Mouse (Mus musculus) CH12.LX (cell line): ENCODE measurements around the gene Cfap77. TPM values are rescaled to one million over a fixed set of nuclear protein-coding genes. Genes with fewer than 3 reads are reported as not detected.
A peak's percentile ranks its signal among the peaks of the same experiment; 100 is the strongest.

Experiments
- DNase-seq: peaks from one replicate; pipeline ENCODE4 v3.0.0-alpha.2; 2013; ENCODE audit errors: extremely low read depth
- H3K27ac ChIP-seq: 2 replicates; pipeline ENCODE4 v1.5.1; 2012; ENCODE audit warnings: low read depth, mild to moderate bottlenecking, control low read depth, moderate library complexity; ENCODE audit not compliant: insufficient read depth
- H3K27me3 ChIP-seq: replicated peaks from 2 replicates; pipeline ENCODE3; 2012; ENCODE audit warnings: inconsistent platforms
- H3K36me3 ChIP-seq, 2 experiments: replicated peaks in 1 of 2; 2 replicates each; pipeline versions ENCODE3 to v1.6.1; 2012; ENCODE audit warnings: inconsistent platforms in 1 of 2, low read length in 1 of 2, mild to moderate bottlenecking in 1 of 2, mixed read lengths in 1 of 2, moderate library complexity in 1 of 2; ENCODE audit not compliant: control insufficient read depth in 1 of 2, insufficient read depth in 1 of 2
- H3K4me1 ChIP-seq, 2 experiments: 2 replicates each; pipeline ENCODE4 v1.6.1; 2012; ENCODE audit warnings: inconsistent platforms in 1 of 2, moderate library complexity in 1 of 2; ENCODE audit not compliant: insufficient read depth in 2 of 2, control insufficient read depth in 1 of 2
- H3K4me2 ChIP-seq: 2 replicates; pipeline ENCODE4 v1.6.1; 2012; ENCODE audit warnings: low read depth, mild to moderate bottlenecking, control low read depth; ENCODE audit not compliant: poor library complexity, insufficient read depth, severe bottlenecking
- H3K4me3 ChIP-seq, 3 experiments: fragments of 150-350 bp in 1 of 3; sonication (generic) in 1 of 3; replicated peaks in 1 of 3; 2 replicates each; pipeline versions ENCODE3 to v1.5.1; 2011 to 2012; ENCODE audit warnings: low read depth in 2 of 3, low read length in 2 of 3, mild to moderate bottlenecking in 2 of 3, moderate library complexity in 2 of 3, control low read depth in 1 of 3, improper control_type of control experiment in 1 of 3, inconsistent platforms in 1 of 3, mixed read lengths in 1 of 3; ENCODE audit not compliant: poor library complexity in 1 of 3
- H3K79me2 ChIP-seq: replicated peaks from 2 replicates; pipeline ENCODE4 v1.6.1; 2012; ENCODE audit warnings: mild to moderate bottlenecking, moderate library complexity; ENCODE audit not compliant: control insufficient read depth, poor library complexity, insufficient read depth, severe bottlenecking; ENCODE audit errors: extremely low read depth
- H3K9ac ChIP-seq: 2 replicates; pipeline ENCODE4 v1.6.1; 2012; ENCODE audit warnings: low read depth, mild to moderate bottlenecking, control low read depth, moderate library complexity; ENCODE audit not compliant: insufficient read depth
- H3K9me3 ChIP-seq: replicated peaks from 2 replicates; pipeline ENCODE3; 2012; ENCODE audit warnings: low read length, inconsistent platforms, mixed read lengths
- CTCF ChIP-seq, 2 experiments: IDR thresholded peaks in 1 of 2; conservative IDR thresholded peaks in 1 of 2; 2 replicates each; pipeline ENCODE4 v1.5.1; 2011 to 2012; ENCODE audit warnings: low read depth in 2 of 2, low read length in 2 of 2, improper control_type of control experiment in 1 of 2, inconsistent platforms in 1 of 2, mild to moderate bottlenecking in 1 of 2, moderate library complexity in 1 of 2
- ETS1 ChIP-seq: conservative IDR thresholded peaks from 2 replicates; pipeline ENCODE4 v1.6.1; 2012; ENCODE audit warnings: low read depth, mild to moderate bottlenecking, inconsistent platforms, low read length, improper control_type of control experiment, moderate library complexity
- HCFC1 ChIP-seq: IDR thresholded peaks from 2 replicates; pipeline ENCODE4 v1.6.1; 2012; ENCODE audit warnings: low read depth, mild to moderate bottlenecking, inconsistent platforms, low read length, improper control_type of control experiment
- JUND ChIP-seq: conservative IDR thresholded peaks from 2 replicates; pipeline ENCODE4 v1.6.1; 2011; ENCODE audit warnings: low read depth, low read length, improper control_type of control experiment
- MAX ChIP-seq: IDR thresholded peaks from 2 replicates; pipeline ENCODE4 v1.6.1; 2011; ENCODE audit warnings: low read length, improper control_type of control experiment
- MAZ ChIP-seq: IDR thresholded peaks from 2 replicates; pipeline ENCODE4 v1.6.1; 2012; ENCODE audit warnings: low read depth, mild to moderate bottlenecking, inconsistent platforms, low read length, improper control_type of control experiment, moderate library complexity
- MYC ChIP-seq: IDR thresholded peaks from 2 replicates; pipeline ENCODE4 v1.6.1; 2011; ENCODE audit warnings: low read depth, mild to moderate bottlenecking, improper control_type of control experiment, low read length
- NELFE ChIP-seq: IDR thresholded peaks from 2 replicates; pipeline ENCODE4 v1.6.1; 2011; ENCODE audit warnings: low read depth, low read length, improper control_type of control experiment
- NRF1 ChIP-seq: IDR thresholded peaks from 2 replicates; pipeline ENCODE4 v1.6.1; 2014; ENCODE audit warnings: low read depth, mild to moderate bottlenecking, inconsistent platforms, low read length, improper control_type of control experiment, moderate library complexity
- POLR2A ChIP-seq: IDR thresholded peaks from 2 replicates; pipeline ENCODE4 v1.6.1; 2011; ENCODE audit warnings: low read depth, mild to moderate bottlenecking, improper control_type of control experiment, low read length
- POLR2AphosphoS2 ChIP-seq: IDR thresholded peaks from 2 replicates; pipeline ENCODE4 v1.6.1; 2011; ENCODE audit warnings: low read depth, low read length, improper control_type of control experiment
- SMC3 ChIP-seq: IDR thresholded peaks from 2 replicates; pipeline ENCODE4 v1.6.1; 2011; ENCODE audit warnings: low read depth, low read length, improper control_type of control experiment
- TBP ChIP-seq: conservative IDR thresholded peaks from 2 replicates; pipeline ENCODE4 v1.6.1; 2011; ENCODE audit warnings: low read depth, low read length, improper control_type of control experiment
- dilution Hi-C: fragments of 300-500 bp; cut with MboI; formaldehyde crosslinking; loops from 2 replicates; pipeline ENCODE4 v1.14.3; 2020; ENCODE audit warnings: low sequenced_read_pairs; ENCODE audit not compliant: extremely low pct_unique_long_range_greater_than_20kb, extremely low pct_ligation_motif_present
- in situ Hi-C: fragments of 300-500 bp; cut with MboI; formaldehyde crosslinking; loops from 3 replicates; pipeline ENCODE4 v1.14.3; 2019; ENCODE audit warnings: low sequenced_read_pairs, low pct_ligation_motif_present, low pct_unique_long_range_greater_than_20kb, mixed read lengths
- polyA plus RNA-seq: library from polyadenylated mRNA; unstranded; fragments of >175 nt; gene quantifications from 2 replicates; pipeline ENCODE4 v1.2.1, GENCODE M21; 2012; ENCODE audit warnings: low read depth; ENCODE audit not compliant: insufficient read length
- total RNA-seq, 2 experiments: library from RNA; depleted of rRNA; stranded (reverse); fragments of 300-350 nt in 1 of 2; fragments of >200 nt in 1 of 2; gene quantifications; 2 replicates each; pipeline ENCODE4 v1.2.3; 2012 to 2014

Cfap77 gene
- total and polyA plus RNA-seq, 3 experiments: 0.25 to 0.47 (median 0.35) TPM

GRCm38 (mm10) chr2:28961636-28962035 is 93.2 kb downstream of the Cfap77 start:
- DNase-seq: no peak
- Histone ChIP-seq H3K4me1 (no peaks in the 10 kb centered on the region), H3K9me3 (no peaks in the 10 kb centered on the region), H3K9ac (no peak overlapping the region), H3K27me3 (peaks cover 74% of the 10 kb centered on the region), H3K4me2 (no peak overlapping the region)
- no peak for TF ChIP-seq SMC3
- TF ChIP-seq NRF1: no peak
- TF ChIP-seq MAX: no peak
- no peak for TF ChIP-seq MAZ
- TF ChIP-seq NELFE: no peak
- TF ChIP-seq, all 38 proteins: peak for 0
- dilution Hi-C loops (no loop called here), in situ Hi-C loops (no loop called here)
- H3K36me3 ChIP-seq: no peaks in the 10 kb centered on the region
- H3K79me2 ChIP-seq: no peaks in the 10 kb centered on the region
- H3K4me3 ChIP-seq: no peak overlapping the region
- no peak overlapping the region for H3K27ac ChIP-seq

DNA sequence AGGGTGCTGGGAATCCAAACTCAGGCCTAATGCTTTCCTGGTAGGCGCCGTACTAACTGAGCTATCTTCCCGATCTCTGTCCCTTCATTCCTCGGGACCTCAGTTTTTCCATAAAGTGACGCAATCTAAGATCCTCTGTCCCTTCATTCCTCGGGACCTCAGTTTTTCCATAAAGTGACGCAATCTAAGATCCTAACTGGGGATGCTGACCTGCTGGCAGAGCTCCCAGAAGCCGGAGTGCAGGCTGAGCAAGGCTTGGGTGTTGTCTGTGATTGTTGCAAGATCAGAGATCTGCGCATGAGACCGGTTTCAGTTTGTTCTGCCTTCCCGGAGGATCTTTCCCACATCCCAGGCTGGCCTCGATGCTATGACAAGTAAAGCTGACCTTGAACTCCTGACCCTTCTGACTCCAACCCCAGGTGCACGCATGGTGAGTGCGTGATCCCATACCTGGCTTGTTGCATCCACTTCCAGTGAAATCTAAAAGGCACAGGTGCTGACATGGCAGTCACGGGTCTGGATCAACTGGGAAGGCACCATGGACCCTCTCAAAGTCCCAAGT is 93.8 kb downstream of the Cfap77 start:
- H3K27me3 ChIP-seq: peaks cover 73% of the 10 kb centered on the region
- no peak overlapping the region for H3K4me3 ChIP-seq
- no peak overlapping the region for H3K9ac ChIP-seq
- no peaks in the 10 kb centered on the region for H3K9me3 ChIP-seq
- in situ Hi-C loops: no loop called here
- H3K36me3 ChIP-seq: no peaks in the 10 kb centered on the region
- no peak for DNase-seq
- TF ChIP-seq MAX (no peak), CTCF (conservative IDR thresholded peaks at IDR 0.05 in 1 of 2, IDR thresholded peaks at IDR 0.05 in 1 of 2; ENCODE audit: low read depth in 2 of 2, low read length in 2 of 2) (no peak), ETS1 (no peak), POLR2AphosphoS2 (no peak), POLR2A (no peak)
- no peaks in the 10 kb centered on the region for H3K79me2 ChIP-seq
- dilution Hi-C loops: no loop called here
- no peak overlapping the region for H3K4me2 ChIP-seq
- no peaks in the 10 kb centered on the region for H3K4me1 ChIP-seq
- no peak overlapping the region for H3K27ac ChIP-seq

GRCm38 (mm10) chr2:28956874-28957273 is 98.0 kb downstream of the Cfap77 start:
- dilution Hi-C loops: no loop called here
- in situ Hi-C loops: no loop called here

More at GRCm38 (mm10) chr2:28956874-28957273, 98.0 kb downstream of the Cfap77 start:
- H3K4me2 ChIP-seq: no peak overlapping the region
- no peaks in the 10 kb centered on the region for H3K9me3 ChIP-seq
- DNase-seq: no peak
- peaks cover 45% of the 10 kb centered on the region for H3K27me3 ChIP-seq
- H3K4me1 ChIP-seq: no peaks in the 10 kb centered on the region
- TF ChIP-seq HCFC1 (no peak), JUND (no peak), MYC (0 out of 2 replicates have a peak, but pooled peaks have one; percentile 21), TBP (0 out of 2 replicates have a peak, but pooled peaks have one; percentile 26)
- TF ChIP-seq, all 38 proteins: peak for 2
- H3K36me3 ChIP-seq: no peaks in the 10 kb centered on the region
- no peak overlapping the region for H3K27ac ChIP-seq
- no peak overlapping the region for H3K9ac ChIP-seq
- peak overlapping the region in 1 of 3 experiments; percentile 18 for H3K4me3 ChIP-seq
- H3K79me2 ChIP-seq: no peaks in the 10 kb centered on the region
